Mouse (Mus musculus) erythroid progenitor cell, adult 5-6 weeks (primary cell): ENCODE data around the gene Mrpl47. TPM values are rescaled to one million over a fixed set of nuclear protein-coding genes. Genes with fewer than 3 reads are reported as not detected.

Experiments
- total RNA-seq, 2 experiments: library from RNA; stranded (forward) in 1 of 2; stranded (reverse) in 1 of 2; fragments of 150-400 nt in 1 of 2; fragments of 186-747, 209-891 nt in 1 of 2; gene quantifications; 2 replicates each; pipeline versions ENCODE4 v1.2.3 to v1.2.4; 2015 to 2017; ENCODE audit warnings: low replicate concordance in 2 of 2

Gene Mrpl47
- total RNA-seq, 2 experiments from 2014 or later, result 1.1 to 4.6 TPM

Other genes with a start within 250 kb of the Mrpl47 start
- not detected in 2 replicates for gene Kcnmb3, start 245.4 kb downstream of the Mrpl47 start, total RNA-seq (2015; ENCODE audit: low replicate concordance)
- not detected in 2 replicates for gene Kcnmb3, start 245.4 kb downstream of the Mrpl47 start, total RNA-seq (2017; ENCODE audit: low replicate concordance)
- gene Zfp639, start 227.3 kb downstream of the Mrpl47 start, total RNA-seq (2015; ENCODE audit: low replicate concordance), result 46.1 and 51.2 TPM in 2 replicates
- gene Zfp639, start 227.3 kb downstream of the Mrpl47 start, total RNA-seq (2017; ENCODE audit: low replicate concordance), result 12.1 and 18.3 TPM in 2 replicates
- 27.2 and 40.0 TPM in 2 replicates for gene Mfn1, start 208.1 kb downstream of the Mrpl47 start, total RNA-seq (2015; ENCODE audit: low replicate concordance)
- gene Mfn1, start 208.1 kb downstream of the Mrpl47 start, total RNA-seq (2017; ENCODE audit: low replicate concordance), result 15.8 and 51.1 TPM in 2 replicates
- gene Gnb4, start 121.0 kb downstream of the Mrpl47 start, total RNA-seq (2015; ENCODE audit: low replicate concordance), result 0.36 and 2.1 TPM in 2 replicates
- gene Gnb4, start 121.0 kb downstream of the Mrpl47 start, total RNA-seq (2017; ENCODE audit: low replicate concordance), result 4.9 TPM in 1 of 2 replicates, not detected in the other
- gene Actl6a, start 31.3 kb downstream of the Mrpl47 start, total RNA-seq (2015; ENCODE audit: low replicate concordance), result 60.9 and 108 TPM in 2 replicates
- 70.5 and 72.5 TPM in 2 replicates for gene Actl6a, start 31.3 kb downstream of the Mrpl47 start, total RNA-seq (2017; ENCODE audit: low replicate concordance)
- 51.5 and 62.0 TPM in 2 replicates for gene Ndufb5, start 615 bp downstream of the Mrpl47 start, total RNA-seq (2015; ENCODE audit: low replicate concordance)
- 27.5 and 29.4 TPM in 2 replicates for gene Ndufb5, start 615 bp downstream of the Mrpl47 start, total RNA-seq (2017; ENCODE audit: low replicate concordance)
- not detected in 2 replicates for gene Usp13, start 79.9 kb upstream of the Mrpl47 start, total RNA-seq (2015; ENCODE audit: low replicate concordance)
- gene Usp13, start 79.9 kb upstream of the Mrpl47 start, total RNA-seq (2017; ENCODE audit: low replicate concordance), result not detected in 2 replicates